ENCODE assay signal across 14 mouse cellular contexts in genomic region chr8:122003646-122004045, GRCm38 (mm10). TPM values are rescaled to one million over a fixed set of nuclear protein-coding genes. Genes with fewer than 3 reads are reported as not detected.
DNase-seq lines count a peak whose midpoint lies in the region; ATAC-seq lines count a peak whose summit lies in the region.
"Had no signal": no experiment of that assay in that cellular context is flagged by ENCODE, and none has a peak within 500 bp of the region (broad histone marks: within the 10 kb centered on the region; RNA-seq: fewer than 3 reads in every experiment).

No protein-coding gene starts in this region.

- H3K36me3 ChIP-seq in heart, embryonic 11.5 days (ENCODE audit: control insufficient read depth, insufficient read depth, low read length), result peaks cover 13% of the 10 kb centered on the region
- H3K36me3 ChIP-seq in midbrain, embryonic 13.5 days, result peaks cover 83% of the 10 kb centered on the region
- peaks cover 57% of the 10 kb centered on the region for H3K36me3 ChIP-seq in kidney, embryonic 16.5 days (ENCODE audit: insufficient read depth, low read length)

- H3K4me3 ChIP-seq in heart, embryonic 11.5 days (ENCODE audit: low read depth, low read length), result no peak overlapping the region
- H3K4me3 ChIP-seq in midbrain, embryonic 13.5 days (replicated peaks), result no peak overlapping the region
- H3K4me3 ChIP-seq in kidney, embryonic 16.5 days (ENCODE audit: low read length), result no peak overlapping the region
- H3K4me3 ChIP-seq: hindbrain, embryonic 15.5 days; limb, embryonic 15.5 days had no signal

- H3K27me3 ChIP-seq in heart, embryonic 11.5 days (ENCODE audit: control insufficient read depth, insufficient read depth, low read length), result no peaks in the 10 kb centered on the region
- no peaks in the 10 kb centered on the region for H3K27me3 ChIP-seq in midbrain, embryonic 13.5 days
- no peaks in the 10 kb centered on the region for H3K27me3 ChIP-seq in kidney, embryonic 16.5 days (ENCODE audit: insufficient read depth, low read length)
- H3K27me3 ChIP-seq: hindbrain, embryonic 15.5 days; limb, embryonic 15.5 days had no signal

- intact Hi-C loops in heart, postnatal 10 days (cut with DNase I), result no loop called here

- 87% methylated on average over 8 of the region's 8 CpGs for WGBS in heart, embryonic 11.5 days (ENCODE audit: insufficient replicate concordance)
- WGBS in midbrain, embryonic 13.5 days, result 82% methylated on average over 8 of the region's 8 CpGs
- WGBS in kidney, embryonic 16.5 days, result 87% methylated on average over 8 of the region's 8 CpGs

- H3K9me3 ChIP-seq in heart, embryonic 11.5 days (replicated peaks; ENCODE audit: control insufficient read depth, low read length), result no peaks in the 10 kb centered on the region
- no peaks in the 10 kb centered on the region for H3K9me3 ChIP-seq in midbrain, embryonic 13.5 days
- H3K9me3 ChIP-seq in kidney, embryonic 16.5 days (ENCODE audit: low read length), result no peaks in the 10 kb centered on the region
- H3K9me3 ChIP-seq: hindbrain, embryonic 15.5 days; limb, embryonic 15.5 days had no signal

- no peak overlapping the region for H3K27ac ChIP-seq in heart, embryonic 11.5 days (ENCODE audit: low read depth, low read length)
- peak overlapping the region; percentile 49; the same call in 1 of the 2 replicates for H3K27ac ChIP-seq in midbrain, embryonic 13.5 days
- H3K27ac ChIP-seq in kidney, embryonic 16.5 days (ENCODE audit: low read length), result no peak overlapping the region
- H3K27ac ChIP-seq: hindbrain, embryonic 15.5 days; kidney, postnatal 0 days; limb, embryonic 15.5 days; stomach, postnatal 0 days had no signal

- no peak overlapping the region for H3K4me2 ChIP-seq in heart, embryonic 11.5 days
- no peak overlapping the region for H3K4me2 ChIP-seq in midbrain, embryonic 13.5 days (replicated peaks)
- H3K4me2 ChIP-seq in kidney, embryonic 16.5 days (replicated peaks; ENCODE audit: low read depth, low read length), result no peak overlapping the region
- H3K4me2 ChIP-seq: hindbrain, embryonic 15.5 days; limb, embryonic 15.5 days had no signal

- ATAC-seq in heart, embryonic 11.5 days (replicated peaks; ENCODE audit: insufficient number of reproducible peaks, low FRiP score, low TSS enrichment), result no peak
- ATAC-seq in midbrain, embryonic 13.5 days, result no peak
- ATAC-seq in kidney, embryonic 16.5 days (ENCODE audit: low FRiP score, low TSS enrichment), result no peak

- H3K9ac ChIP-seq in heart, embryonic 11.5 days (ENCODE audit: low read depth, low read length), result no peak overlapping the region
- H3K9ac ChIP-seq in midbrain, embryonic 13.5 days (replicated peaks), result no peak overlapping the region
- H3K9ac ChIP-seq in kidney, embryonic 16.5 days (replicated peaks; ENCODE audit: low read length), result no peak overlapping the region
- H3K9ac ChIP-seq: hindbrain, embryonic 15.5 days; limb, embryonic 15.5 days had no signal

- H3K4me1 ChIP-seq in heart, embryonic 11.5 days (ENCODE audit: control insufficient read depth, insufficient read depth, low read length), result no peaks in the 10 kb centered on the region
- peaks cover 7% of the 10 kb centered on the region for H3K4me1 ChIP-seq in midbrain, embryonic 13.5 days (replicated peaks)
- no peaks in the 10 kb centered on the region for H3K4me1 ChIP-seq in kidney, embryonic 16.5 days (ENCODE audit: insufficient read depth, low read length)

- peak; percentile 28 for DNase-seq in adrenal gland, postnatal 14 days
- no peak for DNase-seq in adrenal gland, adult 8-10 months
- DNase-seq in heart, postnatal 10 days, result peak; percentile 58 to 59
- DNase-seq in cerebellum, adult 8-10 months, result peak; percentile 55
- DNase-seq in thymus, adult 18-20 months, result no peak
- DNase-seq: gastrocnemius, postnatal 25 days had no signal

RNA-seq across cellular contexts. Expression of gene Banp, which starts 54.1 kb away (rescaled TPM):
- 30.4 and 31.2 TPM in 2 replicates for total RNA-seq in adrenal gland, postnatal 14 days (2021)
- 10 to 100 TPM; 16.5 to 40.8 (median 27.9) TPM for total RNA-seq in adrenal gland, adult 8-10 months (2022)
- 10 to 100 TPM in 1 of 2 experiments, 1 to 10 TPM in 1; 9.8 to 11.9 TPM for total RNA-seq in heart, postnatal 10 days (2021)
- polyA plus RNA-seq in heart, embryonic 11.5 days (2014; fragmentation: Nextera tagmentation; extraction: Ambion mirVana), result 39.7 and 40.1 TPM in 2 replicates
- polyA plus RNA-seq in midbrain, embryonic 13.5 days (2015; fragmentation: Nextera tagmentation; extraction: Ambion mirVana), result 59.0 and 62.4 TPM in 2 replicates
- 50.7 TPM in 2 replicates for polyA plus RNA-seq in kidney, embryonic 16.5 days (2015; fragmentation: Nextera tagmentation; extraction: Ambion mirVana)

RNA-seq across cellular contexts. Expression of gene Car5a, which starts 58.9 kb away (rescaled TPM):
- 0.30 and 6.4 TPM in 2 replicates for total RNA-seq in adrenal gland, postnatal 14 days (2021)
- not detected for total RNA-seq in adrenal gland, adult 8-10 months (2022)
- total RNA-seq in heart, postnatal 10 days (2021), result not detected
- polyA plus RNA-seq in heart, embryonic 11.5 days (2014; fragmentation: Nextera tagmentation; extraction: Ambion mirVana), result 0.17 TPM in 1 of 2 replicates, not detected in the other
- polyA plus RNA-seq in midbrain, embryonic 13.5 days (2015; fragmentation: Nextera tagmentation; extraction: Ambion mirVana), result 0.12 and 0.53 TPM in 2 replicates
- not detected in 2 replicates for polyA plus RNA-seq in kidney, embryonic 16.5 days (2015; fragmentation: Nextera tagmentation; extraction: Ambion mirVana)
- total RNA-seq: gastrocnemius, postnatal 25 days had no signal
- polyA plus RNA-seq: limb, embryonic 15.5 days; lung, embryonic 16.5 days had no signal

Comparison
In these comparisons a context has a peak if more than half of its experiments do, and no peak if none do; other contexts are left out.
1. DNase-seq: peak in adrenal gland, postnatal 14 days (single experiment), heart, postnatal 10 days (2 of 2) and cerebellum, adult 8-10 months (single experiment); none in adrenal gland, adult 8-10 months (single experiment) and thymus, adult 18-20 months (0 of 2).